Mouse (Mus musculus): ENCODE measurements around the gene Gnb1l.

DNA sequence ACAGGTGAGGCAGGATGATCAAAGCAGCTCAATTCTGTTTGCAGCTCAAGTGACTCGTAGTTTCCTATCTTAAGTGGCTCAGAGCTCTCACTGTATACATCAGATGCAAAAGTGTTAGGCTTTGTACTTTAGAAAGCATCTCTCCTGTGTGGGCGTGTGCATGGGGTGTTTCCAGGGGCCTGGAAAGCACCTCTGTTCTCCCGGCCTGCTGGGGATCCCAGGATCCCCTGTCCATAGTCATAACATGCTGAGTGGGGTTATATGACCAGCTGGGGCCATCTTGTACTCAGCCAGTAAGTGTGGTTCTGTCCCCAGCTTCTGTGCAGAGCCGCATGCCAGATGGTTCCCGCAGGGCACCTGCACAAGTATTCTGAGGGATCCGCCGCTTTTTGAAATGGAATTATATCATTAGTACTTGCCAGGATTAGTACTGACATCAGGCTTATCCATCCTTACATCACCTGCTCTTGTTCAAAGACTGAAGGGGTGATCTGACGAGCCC, 46.1 kb upstream of the Gnb1l start:
- TF ChIP-seq CTCF (IDR thresholded peaks at IDR 0.05; ENCODE audit: borderline replicate concordance, extremely low read depth, insufficient read depth, insufficient read length) (no peak), POLR2A (IDR thresholded peaks at IDR 0.05; ENCODE audit: borderline replicate concordance, extremely low read depth, insufficient read depth, insufficient read length, poor library complexity, severe bottlenecking) (no peak)
